Mouse (Mus musculus): ENCODE measurements around the gene Mr1. TPM values are rescaled to one million over a fixed set of nuclear protein-coding genes. Genes with fewer than 3 reads are reported as not detected.
A peak's percentile ranks its signal among the peaks of the same experiment; 100 is the strongest.

Mr1 gene
- total and polyA plus RNA-seq, 2 experiments, result 1.6 to 6.3 TPM

GRCm38 (mm10) chr1:155158970-155159484 lies 12.4 kb upstream of the Mr1 start:
- TF ChIP-seq CTCF (IDR thresholded peaks at IDR 0.05; ENCODE audit: low read depth, low read length), result 0 out of 2 replicates have a peak, but pooled peaks have one; percentile 5
- no peak for TF ChIP-seq POLR2A (IDR thresholded peaks at IDR 0.05; ENCODE audit: extremely low read depth, insufficient read depth, low read length)
- Histone ChIP-seq H3K79me2 (ENCODE audit: control insufficient read depth, insufficient read depth, low read length) (peaks cover 14% of the 10 kb centered on the region), H3K36me3 (ENCODE audit: control insufficient read depth, insufficient read depth, low read length) (no peaks in the 10 kb centered on the region), H3K27me3 (ENCODE audit: control insufficient read depth, insufficient read depth, low read length) (no peaks in the 10 kb centered on the region), H3K27ac (replicated peaks; ENCODE audit: insufficient read depth, low read depth, low read length) (peak overlapping the region; percentile 53), H3K9ac (ENCODE audit: low read depth, low read length) (peak overlapping the region; percentile 92), H3K4me3 (ENCODE audit: insufficient read depth, low read depth, low read length) (peak overlapping the region; percentile 91), H3K4me1 (ENCODE audit: control insufficient read depth, insufficient read depth, low read length) (peaks cover 3% of the 10 kb centered on the region; the same call in 1 of the 2 replicates)
- DNase-seq (ENCODE audit: extremely low read depth, low read depth, low spot score), result peak; percentile 42
- under 1% methylated on average over 46 of the region's 46 CpGs for WGBS

GRCm38 (mm10) chr1:155158141-155158969 lies 11.7 kb upstream of the Mr1 start, which contains the start of gene Stx6:
Gene Stx6 (plus strand): TSS chr1:155158715.
- Histone ChIP-seq H3K36me3 (ENCODE audit: control insufficient read depth, insufficient read depth, low read length) (no peaks in the 10 kb centered on the region), H3K79me2 (ENCODE audit: control insufficient read depth, insufficient read depth, low read length) (peaks cover 10% of the 10 kb centered on the region), H3K9ac (ENCODE audit: low read depth, low read length) (peak within 1 kb of the TSS; percentile 92), H3K4me1 (ENCODE audit: control insufficient read depth, insufficient read depth, low read length) (peaks cover 3% of the 10 kb centered on the region; the same call in 1 of the 2 replicates), H3K27ac (replicated peaks; ENCODE audit: insufficient read depth, low read depth, low read length) (peak within 1 kb of the TSS; percentile 53), H3K27me3 (ENCODE audit: control insufficient read depth, insufficient read depth, low read length) (no peaks in the 10 kb centered on the region), H3K4me3 (ENCODE audit: insufficient read depth, low read depth, low read length) (peak within 1 kb of the TSS; percentile 91)
- TF ChIP-seq POLR2A (IDR thresholded peaks at IDR 0.05; ENCODE audit: extremely low read depth, insufficient read depth, low read length) (peak; percentile 68; the same call in 1 of the 2 replicates), CTCF (IDR thresholded peaks at IDR 0.05; ENCODE audit: low read depth, low read length) (no peak)
- WGBS, result 2% methylated on average over 48 of the region's 48 CpGs
- peak; percentile 86 for DNase-seq (ENCODE audit: extremely low read depth, low read depth, low spot score)

DNA sequence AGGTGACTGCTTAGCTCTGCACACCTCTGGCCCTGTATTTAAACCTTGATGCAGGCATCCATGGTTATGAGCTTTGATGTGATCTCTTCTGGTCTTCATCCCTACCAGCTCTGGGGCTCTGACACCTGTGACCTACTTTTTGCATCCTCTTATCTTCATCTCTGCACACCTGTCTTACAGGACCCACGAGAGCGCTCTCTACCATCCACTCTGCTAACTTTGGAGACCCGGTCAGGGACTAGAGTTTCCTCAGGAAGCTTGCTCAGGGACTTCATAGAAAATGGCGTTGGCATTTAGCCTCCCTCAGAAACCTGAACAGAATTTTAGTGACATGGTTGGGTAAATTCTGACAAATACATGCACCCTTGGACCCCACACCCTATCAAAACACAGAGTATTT lies 7.3 kb upstream of the Mr1 start:
- H3K27me3 ChIP-seq (ENCODE audit: control insufficient read depth, insufficient read depth, low read length), result no peaks in the 10 kb centered on the region
- no peak overlapping the region for H3K9ac ChIP-seq (ENCODE audit: low read depth, low read length)
- no peak overlapping the region for H3K4me3 ChIP-seq (ENCODE audit: insufficient read depth, low read depth, low read length)
- H3K4me1 ChIP-seq (ENCODE audit: control insufficient read depth, insufficient read depth, low read length), result no peaks in the 10 kb centered on the region
- no peak overlapping the region for H3K27ac ChIP-seq (replicated peaks; ENCODE audit: insufficient read depth, low read depth, low read length)
- WGBS, result 77% methylated on average over 4 of the region's 4 CpGs
- DNase-seq (ENCODE audit: extremely low read depth, low read depth, low spot score), result no peak
- no peak for TF ChIP-seq CTCF (IDR thresholded peaks at IDR 0.05; ENCODE audit: low read depth, low read length)
- no peaks in the 10 kb centered on the region for H3K36me3 ChIP-seq (ENCODE audit: control insufficient read depth, insufficient read depth, low read length)
- H3K79me2 ChIP-seq (ENCODE audit: control insufficient read depth, insufficient read depth, low read length), result 0 out of 2 replicates have a peak, but pooled peaks cover under 1% of the 10 kb centered on the region

DNA sequence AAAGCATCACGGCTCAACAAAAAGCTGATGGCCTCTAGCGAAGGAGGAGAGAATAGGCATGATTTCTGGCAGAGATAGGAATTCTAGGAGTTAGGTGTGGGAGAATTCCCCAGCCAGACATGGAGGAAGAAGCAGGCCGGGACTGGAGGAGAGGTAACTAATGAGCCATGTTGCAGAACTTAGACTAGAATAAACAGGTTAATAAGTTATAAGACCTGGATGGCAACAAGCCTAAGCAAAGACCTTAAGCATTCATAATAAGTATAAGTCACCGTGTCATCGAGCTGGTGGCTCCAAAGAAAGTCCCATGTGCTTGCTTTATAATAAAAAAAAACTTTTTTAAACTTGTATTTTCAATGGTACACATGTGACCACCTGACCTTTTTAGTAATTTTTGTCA lies 4.2 kb upstream of the Mr1 start:
- WGBS, result 71% methylated on average over 5 of the region's 5 CpGs
- Histone ChIP-seq H3K9ac (ENCODE audit: low read depth, low read length) (no peak overlapping the region), H3K27ac (replicated peaks; ENCODE audit: insufficient read depth, low read depth, low read length) (no peak overlapping the region), H3K36me3 (ENCODE audit: control insufficient read depth, insufficient read depth, low read length) (no peaks in the 10 kb centered on the region), H3K4me3 (ENCODE audit: insufficient read depth, low read depth, low read length) (no peak overlapping the region), H3K27me3 (ENCODE audit: control insufficient read depth, insufficient read depth, low read length) (no peaks in the 10 kb centered on the region), H3K4me1 (ENCODE audit: control insufficient read depth, insufficient read depth, low read length) (no peaks in the 10 kb centered on the region), H3K79me2 (ENCODE audit: control insufficient read depth, insufficient read depth, low read length) (no peaks in the 10 kb centered on the region)
- DNase-seq (ENCODE audit: extremely low read depth, low read depth, low spot score), result no peak
- TF ChIP-seq POLR2A (IDR thresholded peaks at IDR 0.05; ENCODE audit: extremely low read depth, insufficient read depth, low read length) (no peak), CTCF (IDR thresholded peaks at IDR 0.05; ENCODE audit: low read depth, low read length) (no peak)

DNA sequence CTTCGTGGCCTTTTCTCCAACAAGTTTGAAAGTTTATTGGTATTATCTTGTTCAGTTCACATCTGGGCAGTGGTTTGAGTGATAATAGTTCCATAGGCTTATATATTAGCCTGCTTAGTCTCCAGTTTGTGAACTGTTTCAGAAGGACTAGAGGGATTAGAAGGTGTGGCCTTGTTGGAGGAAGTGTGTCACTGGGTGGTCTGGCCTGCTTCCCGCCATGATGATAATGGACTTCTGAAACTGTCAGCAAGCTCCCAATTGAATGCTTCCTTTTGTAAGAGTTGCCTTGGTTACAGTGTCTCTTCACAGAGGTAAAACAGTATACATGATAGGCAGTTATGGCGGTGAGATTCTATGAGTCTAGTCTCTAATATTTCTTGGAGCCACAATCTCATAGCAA lies 2.8 kb upstream of the Mr1 start:
- no peaks in the 10 kb centered on the region for H3K27me3 ChIP-seq (ENCODE audit: control insufficient read depth, insufficient read depth, low read length)
- no peak for DNase-seq (ENCODE audit: extremely low read depth, low read depth, low spot score)
- no peak for TF ChIP-seq POLR2A (IDR thresholded peaks at IDR 0.05; ENCODE audit: extremely low read depth, insufficient read depth, low read length)
- TF ChIP-seq CTCF (IDR thresholded peaks at IDR 0.05; ENCODE audit: low read depth, low read length), result no peak
- no peaks in the 10 kb centered on the region for H3K36me3 ChIP-seq (ENCODE audit: control insufficient read depth, insufficient read depth, low read length)
- no peak overlapping the region for H3K27ac ChIP-seq (replicated peaks; ENCODE audit: insufficient read depth, low read depth, low read length)
- no peaks in the 10 kb centered on the region for H3K79me2 ChIP-seq (ENCODE audit: control insufficient read depth, insufficient read depth, low read length)
- no peak overlapping the region for H3K9ac ChIP-seq (ENCODE audit: low read depth, low read length)
- no peaks in the 10 kb centered on the region; the same call in 1 of the 2 replicates for H3K4me1 ChIP-seq (ENCODE audit: control insufficient read depth, insufficient read depth, low read length)
- no peak overlapping the region for H3K4me3 ChIP-seq (ENCODE audit: insufficient read depth, low read depth, low read length)
- WGBS, result 94% methylated on average over 3 of the region's 3 CpGs

GRCm38 (mm10) chr1:155147228-155147627 lies 614 bp upstream of the Mr1 start:
- H3K27ac ChIP-seq (replicated peaks; ENCODE audit: insufficient read depth, low read depth, low read length), result no peak overlapping the region
- DNase-seq (ENCODE audit: extremely low read depth, low read depth, low spot score), result no peak
- no peaks in the 10 kb centered on the region for H3K27me3 ChIP-seq (ENCODE audit: control insufficient read depth, insufficient read depth, low read length)
- WGBS, result 83% methylated on average over 2 of the region's 2 CpGs
- H3K4me1 ChIP-seq (ENCODE audit: control insufficient read depth, insufficient read depth, low read length), result no peaks in the 10 kb centered on the region; the same call in 1 of the 2 replicates
- TF ChIP-seq POLR2A (IDR thresholded peaks at IDR 0.05; ENCODE audit: extremely low read depth, insufficient read depth, low read length), result no peak
- TF ChIP-seq CTCF (IDR thresholded peaks at IDR 0.05; ENCODE audit: low read depth, low read length), result no peak
- H3K36me3 ChIP-seq (ENCODE audit: control insufficient read depth, insufficient read depth, low read length), result no peaks in the 10 kb centered on the region
- no peak overlapping the region for H3K4me3 ChIP-seq (ENCODE audit: insufficient read depth, low read depth, low read length)
- H3K79me2 ChIP-seq (ENCODE audit: control insufficient read depth, insufficient read depth, low read length), result no peaks in the 10 kb centered on the region
- no peak overlapping the region for H3K9ac ChIP-seq (ENCODE audit: low read depth, low read length)

All from liver, adult 2 months (tissue).